Mouse (Mus musculus) megakaryocyte, embryonic 14.5 days (primary cell): ENCODE measurements around the gene Pgm5. TPM values are rescaled to one million over a fixed set of nuclear protein-coding genes. Genes with fewer than 3 reads are reported as not detected.

ENCODE experiments used
- H3K27me3 ChIP-seq: replicated peaks from 2 replicates; pipeline ENCODE3; 2012; ENCODE audit warnings: inconsistent platforms
- H3K36me3 ChIP-seq: replicated peaks from 2 replicates; pipeline ENCODE3; 2012; ENCODE audit warnings: low read length, inconsistent platforms, mixed read lengths
- H3K4me1 ChIP-seq: 2 replicates; pipeline ENCODE4 v1.6.1; 2012; ENCODE audit warnings: inconsistent platforms
- H3K4me3 ChIP-seq: replicated peaks from 2 replicates; pipeline ENCODE3; 2012; ENCODE audit warnings: moderate library complexity, mild to moderate bottlenecking, inconsistent platforms
- H3K9me3 ChIP-seq: 2 replicates; pipeline ENCODE4 v1.6.1; 2012; ENCODE audit warnings: inconsistent platforms
- FLI1 ChIP-seq: IDR thresholded peaks from 2 replicates; pipeline ENCODE4 v1.6.1; 2012; ENCODE audit warnings: low read length, inconsistent platforms, mixed read lengths
- GATA1 ChIP-seq: IDR thresholded peaks from 3 replicates; pipeline ENCODE4 v1.6.1; 2012; ENCODE audit warnings: mixed read lengths, low read length, inconsistent platforms, borderline replicate concordance
- polyA plus RNA-seq: library from polyadenylated mRNA; stranded (reverse); fragments of >175 nt; gene quantifications from 2 replicates; pipeline ENCODE4 v1.2.3, GENCODE M21; 2012; ENCODE audit warnings: low replicate concordance; ENCODE audit not compliant: insufficient read depth

Gene Pgm5
- polyA plus RNA-seq, 1 experiment = not detected

- no peak for TF ChIP-seq FLI1
- TF ChIP-seq GATA1 = no peak
- Histone ChIP-seq H3K27me3 (peaks cover 5% of the 10 kb centered on the region), H3K4me3 (no peak overlapping the region), H3K9me3 (no peaks in the 10 kb centered on the region), H3K4me1 (no peaks in the 10 kb centered on the region), H3K36me3 (no peaks in the 10 kb centered on the region)
These were observed 209.2 kb downstream of the Pgm5 start for GRCm38 (mm10) chr19:24652342-24653019.

DNA sequence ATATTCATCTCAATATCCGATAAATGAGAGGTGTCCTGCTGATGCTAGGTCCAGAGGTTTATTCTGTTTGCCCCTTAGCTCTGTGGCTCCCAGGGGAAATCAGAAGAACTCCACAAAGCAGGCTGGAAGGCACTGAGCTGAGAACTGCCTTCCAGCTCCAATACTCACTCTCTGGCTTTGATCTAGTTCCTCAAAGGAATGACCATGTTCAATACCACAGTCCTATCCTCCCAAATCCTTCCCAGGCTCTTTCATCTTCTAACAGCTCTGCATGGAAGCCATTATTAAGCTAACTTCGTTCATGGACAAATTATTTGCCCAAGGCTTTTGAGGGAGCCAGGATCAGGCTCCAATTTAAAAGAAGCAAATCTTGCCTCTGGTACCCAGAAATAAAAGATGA lies 210.1 kb downstream of the Pgm5 start:
- peaks cover 5% of the 10 kb centered on the region for H3K27me3 ChIP-seq
- H3K9me3 ChIP-seq = no peaks in the 10 kb centered on the region
- H3K36me3 ChIP-seq = no peaks in the 10 kb centered on the region
- H3K4me1 ChIP-seq = no peaks in the 10 kb centered on the region
- TF ChIP-seq FLI1 (no peak), GATA1 (no peak)
- H3K4me3 ChIP-seq = no peak overlapping the region

DNA sequence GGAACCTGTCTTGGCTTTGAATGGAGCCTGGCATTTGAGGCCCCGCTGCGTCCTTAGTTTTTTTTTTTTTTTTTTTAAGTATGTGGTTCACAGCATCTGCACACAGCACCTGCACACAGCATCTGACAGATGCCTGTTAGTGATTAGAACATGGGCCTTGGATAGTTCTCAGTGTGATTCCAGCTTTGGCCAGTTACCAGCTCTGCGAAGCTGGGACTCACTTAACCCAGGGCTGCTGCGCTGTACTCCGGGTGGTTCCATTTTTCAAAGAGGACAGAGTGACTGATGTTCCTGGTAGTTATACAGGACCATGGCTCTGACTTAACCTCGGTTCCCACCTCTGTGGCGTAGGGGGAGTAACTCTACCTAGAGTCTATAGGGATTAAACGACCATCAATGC lies 211.2 kb downstream of the Pgm5 start:
- H3K36me3 ChIP-seq = no peaks in the 10 kb centered on the region
- H3K4me3 ChIP-seq = no peak overlapping the region
- TF ChIP-seq FLI1 = no peak
- no peak for TF ChIP-seq GATA1
- H3K4me1 ChIP-seq = no peaks in the 10 kb centered on the region
- peaks cover 3% of the 10 kb centered on the region for H3K27me3 ChIP-seq
- no peaks in the 10 kb centered on the region for H3K9me3 ChIP-seq

DNA sequence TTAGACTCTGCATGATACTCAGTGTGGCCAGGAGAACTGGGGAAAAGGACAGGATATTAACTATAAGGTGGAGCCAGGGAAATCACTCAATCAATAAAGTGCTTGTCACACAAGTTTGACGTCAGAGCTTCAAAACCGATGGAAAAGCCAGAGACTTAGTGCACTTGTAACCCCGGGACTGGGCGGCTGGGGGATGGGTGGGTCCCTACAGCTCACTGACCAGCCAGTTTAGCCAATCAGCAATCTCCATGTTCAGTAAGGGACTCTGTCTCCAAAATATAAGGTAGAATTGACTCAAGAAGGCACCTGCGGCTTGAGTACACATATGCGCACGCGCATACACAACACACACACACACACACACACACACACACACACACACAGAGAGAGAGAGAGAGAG lies 213.6 kb downstream of the Pgm5 start:
- no peak for TF ChIP-seq GATA1
- no peak for TF ChIP-seq FLI1

DNA sequence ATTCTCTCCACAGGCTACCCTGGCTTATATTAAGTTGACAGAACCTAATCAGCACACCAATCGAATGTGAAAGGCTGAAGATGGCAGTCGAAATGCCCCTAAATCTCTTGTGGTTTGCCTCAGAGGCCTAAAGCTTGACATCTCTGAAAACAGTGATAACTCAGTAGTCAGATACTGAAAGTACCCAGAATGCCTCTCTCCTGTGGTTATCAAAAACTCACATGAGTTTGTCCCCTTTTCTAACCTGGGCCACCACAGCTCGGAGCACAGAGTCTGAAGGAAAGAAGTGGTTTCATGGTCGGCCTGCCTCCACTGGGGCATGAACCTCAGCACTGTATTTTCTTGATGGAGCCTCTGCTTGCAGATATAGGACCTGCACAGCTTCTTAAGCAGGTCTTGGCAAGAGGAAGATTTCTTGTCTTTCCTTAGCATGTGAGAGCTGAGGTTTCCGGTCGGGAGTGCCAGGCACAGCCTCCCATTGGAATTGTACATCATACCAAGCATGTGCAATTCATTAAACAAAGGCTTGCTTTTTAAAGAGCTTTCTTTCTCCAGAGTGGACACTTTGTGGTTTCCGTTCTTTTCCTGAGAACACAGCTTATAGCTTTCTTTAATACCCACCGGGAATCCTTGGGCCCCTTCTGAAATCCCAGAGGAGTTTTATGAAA lies 215.4 kb downstream of the Pgm5 start:
- H3K4me1 ChIP-seq = no peaks in the 10 kb centered on the region
- TF ChIP-seq FLI1 = no peak
- TF ChIP-seq GATA1 = no peak
- no peaks in the 10 kb centered on the region for H3K36me3 ChIP-seq
- H3K9me3 ChIP-seq = no peaks in the 10 kb centered on the region
- H3K4me3 ChIP-seq = no peak overlapping the region
- peaks cover 10% of the 10 kb centered on the region for H3K27me3 ChIP-seq

More for the DNA sequence above, 213.6 kb downstream of the Pgm5 start:
- H3K4me3 ChIP-seq = no peak overlapping the region
- peaks cover 4% of the 10 kb centered on the region for H3K27me3 ChIP-seq
- H3K9me3 ChIP-seq = no peaks in the 10 kb centered on the region
- H3K4me1 ChIP-seq = no peaks in the 10 kb centered on the region
- H3K36me3 ChIP-seq = no peaks in the 10 kb centered on the region

DNA sequence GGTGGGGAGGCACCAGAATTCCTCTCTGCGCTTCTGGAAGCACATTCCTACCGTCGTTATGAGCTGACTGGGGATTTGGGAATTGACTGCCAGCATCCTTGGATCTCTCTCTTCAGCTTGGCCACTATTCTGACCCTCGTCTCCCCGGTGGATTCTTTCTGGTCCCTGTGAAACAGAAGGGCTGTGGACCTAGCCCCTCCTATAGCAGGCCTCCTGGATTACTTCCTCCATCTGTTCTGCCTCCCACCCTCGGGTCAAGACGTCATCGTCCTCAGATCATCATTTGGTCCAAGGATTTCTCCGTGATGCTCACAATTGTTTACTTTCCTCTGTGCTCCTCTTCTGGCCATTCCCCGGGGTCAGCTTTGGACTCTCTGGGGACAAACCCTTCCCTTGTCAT lies 216.7 kb downstream of the Pgm5 start:
- Histone ChIP-seq H3K27me3 (peaks cover 9% of the 10 kb centered on the region), H3K4me3 (no peak overlapping the region), H3K4me1 (peaks cover 3% of the 10 kb centered on the region; the same call in 1 of the 2 replicates), H3K36me3 (no peaks in the 10 kb centered on the region), H3K9me3 (no peaks in the 10 kb centered on the region)
- no peak for TF ChIP-seq FLI1
- TF ChIP-seq GATA1 = no peak

DNA sequence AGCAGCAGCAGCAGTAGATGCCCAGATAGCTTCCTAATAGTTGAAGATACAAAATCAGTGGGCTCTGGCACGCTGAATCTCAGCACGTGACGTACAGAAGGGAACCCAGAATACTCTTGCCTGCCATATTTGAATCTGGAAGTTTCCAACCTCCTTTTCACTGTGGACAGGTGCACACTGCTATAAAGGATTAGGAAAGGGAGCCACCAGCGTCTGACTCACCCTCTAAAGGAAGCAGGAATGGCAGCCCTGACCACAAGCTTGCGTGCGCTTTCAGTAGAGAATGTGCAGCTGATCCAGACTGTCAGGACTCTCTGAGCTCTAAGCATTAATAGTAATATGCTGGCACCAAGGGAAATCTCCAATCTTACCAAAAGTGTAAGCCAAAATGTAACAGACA lies 220.7 kb downstream of the Pgm5 start:
- H3K4me1 ChIP-seq = peaks cover 3% of the 10 kb centered on the region; the same call in 1 of the 2 replicates
- no peaks in the 10 kb centered on the region for H3K9me3 ChIP-seq
- H3K27me3 ChIP-seq = peaks cover 16% of the 10 kb centered on the region
- no peak for TF ChIP-seq FLI1
- H3K4me3 ChIP-seq = no peak overlapping the region
- H3K36me3 ChIP-seq = no peaks in the 10 kb centered on the region

DNA sequence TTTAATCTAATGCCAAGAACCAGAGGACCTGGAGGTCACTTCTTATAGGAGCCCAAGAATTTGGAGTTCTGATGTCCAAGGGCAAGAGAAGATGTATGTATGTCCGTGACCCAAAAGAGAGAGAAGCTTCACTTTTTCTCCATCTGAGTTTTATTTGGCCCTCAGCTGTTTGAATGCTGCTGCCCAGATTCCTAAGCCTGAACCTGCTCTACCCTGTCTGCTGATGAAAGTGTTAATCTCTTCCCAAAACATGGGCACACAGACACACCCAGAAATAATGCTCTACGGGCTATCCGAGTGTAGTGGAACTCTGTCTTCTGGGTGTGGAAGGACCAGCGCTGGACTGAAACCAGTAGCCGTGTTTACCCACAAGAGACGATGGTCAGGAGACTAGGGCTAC lies 223.7 kb downstream of the Pgm5 start:
- peaks cover 12% of the 10 kb centered on the region; the same call in 1 of the 2 replicates for H3K4me1 ChIP-seq
- H3K36me3 ChIP-seq = no peaks in the 10 kb centered on the region
- H3K9me3 ChIP-seq = no peaks in the 10 kb centered on the region
- H3K27me3 ChIP-seq = peaks cover 16% of the 10 kb centered on the region
- no peak overlapping the region for H3K4me3 ChIP-seq
- TF ChIP-seq GATA1 (no peak), FLI1 (no peak)

DNA sequence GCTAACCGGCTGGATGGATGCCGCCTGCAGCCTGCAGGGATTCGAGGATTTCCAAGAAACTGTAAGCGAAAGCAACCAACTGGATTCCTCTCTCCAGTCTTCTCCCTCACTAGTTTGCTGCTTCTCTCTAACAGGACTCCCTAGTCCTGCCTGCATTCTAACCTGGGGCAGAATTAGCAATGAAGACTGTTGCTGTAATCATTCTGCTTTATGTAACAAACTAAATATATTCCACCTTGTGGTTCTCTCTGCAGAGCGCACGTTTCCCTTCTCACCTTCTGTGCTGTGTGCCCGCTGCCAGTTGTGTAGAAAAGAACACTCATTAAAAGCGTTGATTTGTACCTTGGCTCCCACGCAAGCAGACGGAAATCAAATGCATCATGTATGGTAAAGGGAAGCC lies 225.0 kb downstream of the Pgm5 start:
- Histone ChIP-seq H3K36me3 (no peaks in the 10 kb centered on the region), H3K4me1 (peaks cover 12% of the 10 kb centered on the region; the same call in 1 of the 2 replicates), H3K27me3 (peaks cover 16% of the 10 kb centered on the region), H3K4me3 (no peak overlapping the region), H3K9me3 (no peaks in the 10 kb centered on the region)
- TF ChIP-seq FLI1 = no peak
- TF ChIP-seq GATA1 = no peak

GRCm38 (mm10) chr19:24634602-24635001 lies 227.1 kb downstream of the Pgm5 start:
- H3K27me3 ChIP-seq = peaks cover 18% of the 10 kb centered on the region
- H3K9me3 ChIP-seq = no peaks in the 10 kb centered on the region
- peaks cover 8% of the 10 kb centered on the region; the same call in 1 of the 2 replicates for H3K4me1 ChIP-seq
- no peak overlapping the region for H3K4me3 ChIP-seq
- no peak for TF ChIP-seq GATA1
- TF ChIP-seq FLI1 = no peak
- no peaks in the 10 kb centered on the region for H3K36me3 ChIP-seq

Other genes with a start within 250 kb of the Pgm5 start
- gene Tmem252, start 187.8 kb downstream of the Pgm5 start, polyA plus RNA-seq = not detected in 2 replicates
- 0.23 TPM in 1 of 2 replicates, not detected in the other for gene Gm10053, start 13.8 kb upstream of the Pgm5 start, polyA plus RNA-seq
- not detected in 2 replicates for gene Foxd4, start 39.3 kb upstream of the Pgm5 start, polyA plus RNA-seq
- 0.56 TPM in 1 of 2 replicates, not detected in the other for gene Cbwd1, start 99.8 kb upstream of the Pgm5 start, polyA plus RNA-seq
- gene Dock8, start 137.7 kb upstream of the Pgm5 start, polyA plus RNA-seq = 7.9 and 18.0 TPM in 2 replicates